Mouse (Mus musculus): ENCODE results near the gene Psmb8.

Psmb8 gene

DNA sequence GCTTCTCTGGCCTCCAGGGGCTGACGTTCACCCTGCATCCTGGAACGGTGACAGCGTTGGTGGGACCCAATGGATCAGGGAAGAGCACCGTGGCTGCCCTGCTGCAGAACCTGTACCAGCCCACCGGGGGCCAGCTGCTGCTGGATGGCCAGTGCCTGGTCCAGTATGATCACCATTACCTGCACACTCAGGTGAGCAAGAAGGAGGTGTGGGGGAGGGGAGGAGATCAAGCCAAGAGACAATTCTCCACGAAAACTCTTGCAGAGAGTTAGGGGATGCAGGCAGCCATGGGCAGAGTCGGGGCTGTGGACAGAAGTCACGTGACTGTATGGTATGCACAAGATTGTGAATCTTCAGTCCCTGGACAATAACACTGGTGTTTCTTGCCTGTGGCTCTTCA is 4.1 kb upstream of the Psmb8 start:
- no peak for DNase-seq

DNA sequence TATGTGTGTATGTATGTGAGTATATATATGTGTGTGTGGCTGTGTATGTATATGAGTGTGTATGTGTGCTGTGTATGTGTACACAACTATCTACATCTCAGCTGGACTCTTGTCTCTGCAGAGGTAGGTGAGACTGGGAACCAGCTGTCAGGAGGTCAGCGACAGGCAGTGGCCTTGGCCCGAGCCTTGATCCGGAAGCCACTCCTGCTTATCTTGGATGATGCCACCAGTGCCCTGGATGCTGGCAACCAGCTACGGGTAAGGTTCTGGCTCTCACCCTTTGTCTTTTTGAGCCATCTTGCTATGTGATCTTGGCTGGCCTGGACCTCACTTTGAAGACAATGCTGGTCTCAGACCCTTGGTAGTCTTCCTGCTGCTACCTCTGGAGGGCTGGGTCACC is 2.8 kb upstream of the Psmb8 start:
- no peak for DNase-seq

- no peak for DNase-seq
Observed at GRCm38 (mm10) chr17:34196491-34196890, 1.0 kb upstream of the Psmb8 start.

- DNase-seq, result peak; percentile 15 to 26
Observed at GRCm38 (mm10) chr17:34197904-34198520, 491 bp downstream of the Psmb8 start.

GRCm38 (mm10) chr17:34198521-34198912 is 996 bp downstream of the Psmb8 start:
- no peak for DNase-seq

DNA sequence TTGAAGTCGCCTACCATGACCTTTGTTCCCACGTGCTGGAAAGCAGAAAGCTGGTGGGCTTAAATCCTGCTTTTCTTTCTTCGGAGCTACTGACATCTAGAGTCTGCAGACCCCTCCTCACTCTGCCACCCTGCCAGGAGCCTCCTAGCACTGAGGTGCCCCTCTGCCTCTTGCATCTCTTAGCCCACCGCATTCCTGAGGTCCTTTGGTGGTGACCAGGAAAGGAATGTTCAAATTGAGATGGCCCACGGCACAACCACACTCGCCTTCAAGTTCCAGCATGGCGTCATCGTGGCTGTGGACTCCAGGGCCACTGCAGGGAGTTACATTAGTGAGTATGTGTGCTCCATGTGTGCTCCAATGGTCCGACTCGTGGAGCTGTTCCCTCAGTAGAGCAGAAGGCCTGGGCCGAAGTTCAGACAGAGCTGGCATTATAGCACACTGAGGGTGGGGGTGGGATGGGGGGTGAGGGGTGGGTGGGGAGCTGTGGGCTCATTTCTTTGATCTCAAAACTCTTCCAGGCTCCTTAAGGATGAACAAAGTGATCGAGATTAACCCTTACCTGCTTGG is 1.6 kb downstream of the Psmb8 start:
- no peak for DNase-seq

- no peak for DNase-seq
Observed at GRCm38 (mm10) chr17:34200047-34200446, 2.5 kb downstream of the Psmb8 start.

- DNase-seq, result no peak
Observed at GRCm38 (mm10) chr17:34200772-34201505, 3.4 kb downstream of the Psmb8 start.

DNA sequence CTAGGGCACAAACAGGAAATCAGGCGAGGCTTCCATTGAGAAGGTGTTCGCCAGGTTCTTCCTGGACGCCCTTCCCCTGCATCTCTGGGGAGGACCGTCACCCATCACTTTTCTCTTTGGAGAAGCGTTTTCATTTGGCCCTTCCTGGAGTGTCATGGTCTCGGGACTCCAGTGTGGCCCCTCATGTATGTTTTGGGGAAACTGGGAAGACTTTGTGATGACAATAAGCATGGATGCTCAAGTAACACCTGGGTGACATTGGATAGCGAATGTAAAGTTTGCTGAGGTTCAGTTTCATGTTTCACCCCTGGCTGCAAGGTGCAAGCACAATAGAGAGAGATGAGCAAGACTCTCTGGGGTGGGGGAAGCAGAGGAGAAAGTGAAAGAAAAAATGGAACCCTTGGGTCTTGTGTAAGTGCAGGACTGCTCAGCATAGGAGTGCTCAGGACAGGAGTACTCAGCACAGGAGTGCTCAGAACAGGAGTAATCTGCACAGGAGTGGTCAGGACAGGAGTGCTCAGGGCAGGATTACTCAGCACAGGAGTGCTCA is 4.1 kb downstream of the Psmb8 start:
- no peak for DNase-seq

GRCm38 (mm10) chr17:34202760-34203442 is 5.4 kb downstream of the Psmb8 start:
- DNase-seq, result no peak

DNA sequence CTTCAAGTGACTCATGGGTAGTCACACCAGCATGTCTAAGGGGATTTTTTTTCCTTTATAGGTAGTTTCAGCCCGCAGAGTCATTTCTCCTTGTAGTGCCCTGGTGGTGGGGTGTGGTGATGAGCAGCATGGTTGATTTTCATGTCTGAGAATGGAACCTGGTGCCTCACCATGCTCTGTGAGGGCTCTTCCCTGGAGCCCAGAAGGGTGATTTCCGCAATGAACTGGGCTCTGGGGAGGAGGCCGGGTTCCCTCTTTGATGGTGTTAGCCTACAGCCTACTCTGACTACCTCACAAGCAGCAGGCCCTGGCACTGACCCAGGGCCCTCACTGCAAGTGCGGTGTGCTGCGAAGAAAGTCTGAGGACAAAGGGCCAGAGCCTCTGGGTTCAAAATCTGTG is 5.9 kb downstream of the Psmb8 start, which contains the start of gene Tap2:
Gene Tap2 (plus strand): TSS at position 84 of the 400 bp plus-strand sequence.
- no peak for DNase-seq

DNA sequence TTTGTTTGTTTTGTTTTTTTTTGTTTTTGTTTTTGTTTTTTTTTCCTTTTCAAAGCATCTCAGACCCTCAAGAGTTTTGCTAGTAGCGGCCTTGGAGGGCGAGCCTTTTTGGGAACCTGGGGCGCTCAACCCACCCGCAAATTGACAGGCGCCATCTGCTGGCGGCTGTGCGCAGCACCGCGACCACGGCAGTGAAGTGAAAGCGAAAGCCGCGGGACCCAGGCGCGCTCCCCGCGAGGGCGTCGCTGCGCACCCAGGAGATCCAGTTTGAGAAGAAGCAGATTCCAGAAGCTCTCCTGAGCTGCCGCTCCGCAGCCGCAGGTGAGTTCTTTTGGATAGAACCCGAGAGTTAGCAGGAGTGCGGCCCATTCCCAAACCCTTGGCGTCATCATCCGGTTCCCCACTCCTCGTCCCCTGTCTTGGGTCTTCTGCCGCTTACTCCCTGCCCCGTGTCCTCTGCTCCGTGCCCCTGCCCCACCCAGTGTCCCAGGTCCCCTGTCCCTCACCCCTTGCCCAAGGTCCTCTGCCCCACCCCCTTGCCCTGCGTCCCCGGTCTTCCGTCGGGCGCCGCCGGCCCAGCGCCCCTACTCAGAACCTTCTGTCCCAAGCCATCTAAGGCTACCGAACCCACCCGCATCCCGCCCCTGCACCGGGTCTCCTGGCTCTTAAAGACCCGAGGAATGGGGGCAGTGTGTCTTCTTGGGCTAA is 6.9 kb downstream of the Psmb8 start:
- DNase-seq, result peak; percentile 89 to 91

DNA sequence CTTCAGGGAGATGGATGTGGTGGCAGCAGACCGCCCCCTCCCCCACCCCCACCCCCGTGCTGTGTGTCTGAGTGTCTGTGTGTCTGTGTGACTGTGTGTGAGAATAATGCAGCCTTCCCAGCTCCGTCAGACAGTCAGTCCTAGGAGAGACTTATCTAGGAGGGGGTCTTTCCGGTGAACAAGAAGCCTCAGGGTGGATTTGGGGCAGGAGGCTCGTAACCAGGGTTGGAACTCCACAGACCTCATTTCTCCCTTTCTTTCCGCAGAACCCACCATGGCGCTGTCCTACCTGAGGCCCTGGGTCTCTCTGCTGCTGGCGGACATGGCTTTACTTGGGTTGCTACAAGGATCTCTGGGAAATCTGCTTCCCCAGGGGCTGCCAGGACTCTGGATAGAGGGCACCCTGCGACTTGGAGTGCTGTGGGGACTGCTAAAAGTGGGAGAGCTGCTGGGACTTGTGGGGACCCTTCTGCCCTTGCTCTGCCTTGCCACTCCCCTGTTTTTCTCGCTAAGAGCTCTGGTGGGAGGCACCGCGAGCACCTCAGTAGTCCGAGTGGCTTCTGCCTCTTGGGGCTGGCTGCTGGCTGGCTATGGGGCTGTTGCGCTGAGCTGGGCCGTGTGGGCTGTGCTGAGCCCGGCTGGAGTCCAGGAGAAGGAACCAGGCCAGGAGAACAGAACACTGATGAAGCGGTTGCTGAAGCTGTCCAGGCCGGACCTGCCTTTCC is 7.7 kb downstream of the Psmb8 start:
- peak in 1 of 2 experiments; percentile 26 for DNase-seq

DNA sequence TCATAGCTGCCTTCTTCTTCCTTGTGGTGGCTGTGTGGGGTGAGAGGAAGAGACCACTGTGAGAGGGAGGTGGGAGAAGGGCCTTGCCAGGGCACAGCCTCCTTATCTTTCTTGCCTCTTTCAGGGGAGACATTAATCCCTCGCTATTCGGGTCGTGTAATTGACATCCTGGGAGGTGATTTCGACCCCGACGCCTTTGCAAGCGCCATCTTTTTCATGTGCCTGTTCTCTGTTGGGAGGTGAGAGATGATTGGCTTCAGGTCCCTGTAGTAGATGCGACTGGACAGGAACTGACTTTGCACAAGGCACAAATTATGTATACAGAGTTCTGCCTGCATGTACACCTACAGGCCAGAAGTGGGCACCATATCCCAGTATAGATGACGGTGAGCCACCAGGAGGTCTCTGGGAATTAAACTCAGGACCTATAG is 8.2 kb downstream of the Psmb8 start:
- peak; percentile 25 to 37 for DNase-seq

- no peak for DNase-seq
Observed at GRCm38 (mm10) chr17:34206731-34207130, 9.2 kb downstream of the Psmb8 start.

DNA sequence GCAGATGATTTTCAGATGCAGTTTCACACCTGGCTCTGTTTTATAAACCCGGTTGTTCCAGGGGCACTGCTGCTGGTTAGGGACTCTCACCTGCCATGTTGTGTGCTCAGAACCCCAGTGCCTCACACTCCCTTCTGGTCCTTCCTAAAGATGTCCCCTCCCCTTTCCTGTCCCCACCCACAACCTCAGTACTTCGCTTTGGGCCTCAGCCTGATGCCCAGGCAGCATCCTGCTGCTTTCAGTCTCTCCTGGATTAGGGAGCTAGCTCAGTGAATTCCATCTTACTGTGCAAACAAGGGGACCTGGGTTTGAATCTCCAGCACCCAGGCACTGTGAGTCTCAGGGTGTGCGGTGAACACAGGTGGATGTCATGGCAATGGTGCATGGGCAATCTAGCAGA is 9.9 kb downstream of the Psmb8 start:
- DNase-seq, result no peak

DNA sequence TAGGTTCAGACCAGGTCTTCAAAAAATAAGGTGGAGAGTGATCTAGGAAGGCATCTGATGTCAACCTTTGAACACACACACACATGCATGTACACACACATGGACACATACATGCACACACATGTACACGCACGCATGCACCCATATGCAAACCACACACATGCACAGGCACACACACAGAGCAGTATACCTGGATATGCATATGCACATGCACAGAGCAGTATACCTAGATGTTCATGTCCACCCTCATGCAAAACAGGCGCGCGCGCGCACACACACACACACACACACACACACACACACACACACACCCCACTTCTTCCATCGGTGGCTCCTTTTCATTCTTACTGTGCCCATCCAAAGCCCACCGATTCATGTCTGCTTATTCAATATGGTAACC is 10.3 kb downstream of the Psmb8 start:
- DNase-seq, result no peak

DNA sequence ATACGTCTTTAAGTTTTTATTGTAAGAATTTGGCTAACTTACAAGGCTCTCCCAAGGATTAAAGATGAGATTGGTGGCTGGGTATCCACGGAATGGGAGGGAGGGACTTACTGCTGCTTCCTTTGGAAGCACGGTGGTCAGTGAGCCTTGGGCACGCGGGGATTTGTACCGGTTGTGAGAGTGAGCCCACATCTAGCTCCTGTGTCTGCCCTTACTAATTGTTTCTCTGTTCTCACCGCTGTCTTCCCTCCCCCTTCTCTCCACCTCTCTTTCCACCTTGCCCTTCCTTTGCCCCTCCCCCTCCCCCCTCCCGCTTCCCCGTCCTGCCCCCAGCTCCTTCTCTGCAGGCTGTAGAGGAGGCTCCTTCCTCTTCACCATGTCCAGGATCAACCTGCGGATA is 10.9 kb downstream of the Psmb8 start:
- no peak for DNase-seq

DNA sequence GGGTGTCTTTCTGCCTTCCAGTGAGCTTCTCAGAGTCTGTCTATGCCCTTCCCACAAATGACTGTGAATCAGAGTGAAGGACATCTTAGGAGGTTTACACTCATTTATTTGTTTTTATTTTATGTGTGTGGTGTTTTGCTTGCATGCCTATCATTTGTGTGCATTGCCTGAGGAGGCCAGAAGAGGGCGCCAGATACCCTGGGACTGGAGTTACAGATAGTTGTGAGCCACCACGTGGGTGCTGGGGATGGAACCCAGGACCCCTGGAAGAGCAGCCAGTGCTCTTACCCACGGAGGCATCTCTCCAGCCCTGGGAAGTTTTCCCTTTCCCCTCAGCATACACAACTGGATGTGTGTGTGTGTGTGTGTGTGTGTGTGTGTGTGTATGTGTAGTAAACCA is 12.2 kb downstream of the Psmb8 start:
- DNase-seq, result peak in 1 of 2 experiments; percentile 23

DNA sequence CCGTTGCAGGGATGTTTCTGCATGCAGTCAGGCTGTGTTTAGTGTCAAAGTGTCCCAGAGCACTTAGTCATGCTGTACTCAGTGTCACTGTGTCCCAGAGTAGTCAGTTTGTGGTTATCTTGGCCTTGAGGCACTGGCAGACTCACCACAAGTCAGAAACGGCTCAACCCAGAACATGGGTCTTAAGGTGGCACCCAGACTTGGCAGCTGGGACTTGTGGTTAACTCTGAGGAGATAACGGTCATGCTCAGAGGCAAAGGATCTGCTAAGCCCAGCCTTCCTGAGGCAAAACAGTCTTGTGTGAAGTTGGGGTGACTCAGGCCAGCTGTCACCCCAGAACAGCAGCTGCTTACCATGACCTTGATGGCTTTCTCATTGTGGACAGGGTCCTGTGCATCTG is 13.1 kb downstream of the Psmb8 start:
- no peak for DNase-seq

GRCm38 (mm10) chr17:34211746-34212365 is 14.3 kb downstream of the Psmb8 start:
- DNase-seq, result no peak

Measured in cerebellum, postnatal 14 days (tissue).